Mouse (Mus musculus) ovary, postnatal 14 days (tissue): ENCODE data around the gene Cst7.

ENCODE experiments used
- DNase-seq: peaks from one replicate; pipeline ENCODE4 v3.0.0; 2022; ENCODE audit warnings: low spot score

Gene Cst7

DNA sequence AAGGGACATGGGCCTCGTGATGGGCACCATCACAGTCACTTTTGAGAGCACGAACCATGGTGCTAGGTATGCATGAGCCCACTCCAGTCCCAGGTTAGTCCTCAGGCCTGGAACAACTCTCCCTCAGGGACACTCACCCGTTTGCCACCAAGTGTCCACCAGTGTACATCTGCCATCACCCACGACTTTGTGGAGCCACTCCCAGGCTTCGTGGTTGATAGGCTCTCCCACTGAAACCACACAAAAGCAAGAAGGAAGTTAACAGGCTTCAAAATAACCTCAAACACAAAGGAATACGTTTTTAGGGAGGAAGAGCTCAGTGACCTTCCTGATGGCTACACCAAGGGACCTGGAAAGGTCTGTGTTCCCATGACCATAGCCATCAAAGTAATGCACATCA lies 56.9 kb downstream of the Cst7 start:
- DNase-seq = no peak
